Mouse (Mus musculus) thymus, postnatal 4 days (tissue): ENCODE data around the gene Rin3.

Experiments
- DNase-seq: peaks from one replicate; pipeline ENCODE4 v3.0.0; 2021

Gene Rin3

GRCm38 (mm10) chr12:102282126-102282525, 722 bp upstream of the Rin3 start:
- no peak for DNase-seq

- DNase-seq, result peak; percentile 61
Measured at GRCm38 (mm10) chr12:102283483-102284266, 827 bp downstream of the Rin3 start.

- DNase-seq, result no peak
Measured at GRCm38 (mm10) chr12:102284267-102284610, 1.4 kb downstream of the Rin3 start.

GRCm38 (mm10) chr12:102284618-102285159, 1.8 kb downstream of the Rin3 start:
- DNase-seq, result no peak

GRCm38 (mm10) chr12:102285318-102285717, 2.5 kb downstream of the Rin3 start:
- DNase-seq, result no peak

GRCm38 (mm10) chr12:102285779-102286178, 2.9 kb downstream of the Rin3 start:
- no peak for DNase-seq

- DNase-seq, result no peak
Measured at GRCm38 (mm10) chr12:102286681-102287414, 4.0 kb downstream of the Rin3 start.

GRCm38 (mm10) chr12:102287904-102288602, 5.2 kb downstream of the Rin3 start:
- no peak for DNase-seq

- DNase-seq, result no peak
Measured at GRCm38 (mm10) chr12:102288846-102289245, 6.0 kb downstream of the Rin3 start.

GRCm38 (mm10) chr12:102289568-102289967, 6.7 kb downstream of the Rin3 start:
- DNase-seq, result no peak

- DNase-seq, result no peak
Measured at GRCm38 (mm10) chr12:102290662-102291061, 7.8 kb downstream of the Rin3 start.

- peak; percentile 72 for DNase-seq
Measured at GRCm38 (mm10) chr12:102291686-102292085, 8.8 kb downstream of the Rin3 start.

- peak; percentile 54 for DNase-seq
Measured at GRCm38 (mm10) chr12:102292501-102293215, 9.8 kb downstream of the Rin3 start.

GRCm38 (mm10) chr12:102294634-102295033, 11.8 kb downstream of the Rin3 start:
- DNase-seq, result no peak

GRCm38 (mm10) chr12:102295230-102295629, 12.4 kb downstream of the Rin3 start:
- DNase-seq, result peak; percentile 59

GRCm38 (mm10) chr12:102295662-102296061, 12.8 kb downstream of the Rin3 start:
- no peak for DNase-seq

- DNase-seq, result no peak
Measured at GRCm38 (mm10) chr12:102296361-102296760, 13.5 kb downstream of the Rin3 start.

GRCm38 (mm10) chr12:102296967-102297366, 14.1 kb downstream of the Rin3 start:
- no peak for DNase-seq

GRCm38 (mm10) chr12:102299209-102299608, 16.4 kb downstream of the Rin3 start:
- no peak for DNase-seq

- DNase-seq, result no peak
Measured at GRCm38 (mm10) chr12:102301585-102301984, 18.7 kb downstream of the Rin3 start.

GRCm38 (mm10) chr12:102302322-102302721, 19.5 kb downstream of the Rin3 start:
- DNase-seq, result no peak

- DNase-seq, result no peak
Measured at GRCm38 (mm10) chr12:102302831-102303351, 20.0 kb downstream of the Rin3 start.
